Mouse (Mus musculus) embryonic facial prominence, embryonic 12.5 days (tissue): ENCODE results near the gene Engase. TPM values are rescaled to one million over a fixed set of nuclear protein-coding genes. Genes with fewer than 3 reads are reported as not detected.

Experiments used
- ATAC-seq: fragments of 200-750 bp; cut with Nextera tagmentation; 2 replicates; pipeline ENCODE4 v1.8.0; 2017; ENCODE audit not compliant: insufficient number of reproducible peaks, insufficient read depth, low FRiP score, low TSS enrichment
- H3K27ac ChIP-seq: fragments of 300-500 bp; sonication (generic); 2 replicates; pipeline ENCODE4 v1.5.1; 2016; ENCODE audit warnings: mild to moderate bottlenecking
- H3K27me3 ChIP-seq: fragments of 300-500 bp; sonication (generic); 2 replicates; pipeline ENCODE4 v1.6.1; 2016; ENCODE audit warnings: mild to moderate bottlenecking, moderate library complexity
- H3K36me3 ChIP-seq: fragments of 300-500 bp; sonication (generic); 2 replicates; pipeline ENCODE4 v1.6.1; 2016; ENCODE audit warnings: mild to moderate bottlenecking
- H3K4me1 ChIP-seq: fragments of 300-500 bp; sonication (generic); 2 replicates; pipeline ENCODE4 v1.6.1; 2016
- H3K4me2 ChIP-seq: fragments of 300-500 bp; sonication (generic); replicated peaks from 2 replicates; pipeline ENCODE4 v1.6.1; 2016; ENCODE audit warnings: mild to moderate bottlenecking, moderate library complexity
- H3K4me3 ChIP-seq: fragments of 300-500 bp; sonication (generic); 2 replicates; pipeline ENCODE4 v1.5.1; 2016; ENCODE audit warnings: mild to moderate bottlenecking
- H3K9ac ChIP-seq: fragments of 300-500 bp; sonication (generic); 2 replicates; pipeline ENCODE4 v1.6.1; 2016; ENCODE audit warnings: mild to moderate bottlenecking, moderate library complexity
- H3K9me3 ChIP-seq: fragments of 300-500 bp; sonication (generic); 2 replicates; pipeline ENCODE4 v1.6.1; 2016; ENCODE audit warnings: mild to moderate bottlenecking, moderate library complexity
- WGBS: fragments of 180-500 bp; shearing (Covaris S2); methylation state at CpG from one replicate; pipeline ENCODE4 v1.1.7; 2016; 5-methylcytosine and 5-hydroxymethylcytosine counted together
- polyA plus RNA-seq: library from polyadenylated mRNA; unstranded; fragments of >200 nt; fragmentation: Nextera tagmentation; extraction: Ambion mirVana; gene quantifications from 2 replicates; pipeline ENCODE4 v1.2.1, GENCODE M21; 2016

Gene Engase
- polyA plus RNA-seq, 1 experiment from 2014 or later = 7.1 TPM

DNA sequence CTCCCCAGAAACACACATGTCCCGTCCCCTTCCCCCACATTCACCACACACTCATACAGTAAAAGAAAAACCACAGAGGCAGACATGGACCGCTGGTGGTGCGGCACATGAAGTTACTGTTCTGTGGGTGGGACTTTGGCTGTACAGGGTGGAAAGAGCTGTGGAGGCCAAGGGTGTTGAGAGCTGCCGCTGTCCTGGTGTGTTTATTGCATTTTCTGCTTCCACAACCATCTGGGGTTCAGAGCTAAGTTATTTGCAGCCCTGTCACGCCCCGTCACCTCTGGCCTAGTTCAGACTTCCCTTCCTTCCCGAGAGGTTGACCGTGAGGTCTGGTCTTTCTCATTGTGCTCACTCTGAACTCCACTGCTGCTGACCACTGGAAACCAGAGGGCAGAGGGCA lies 17.6 kb upstream of the Engase start:
- no peak for ATAC-seq
- Histone ChIP-seq H3K4me3 (no peak overlapping the region), H3K36me3 (no peaks in the 10 kb centered on the region)

DNA sequence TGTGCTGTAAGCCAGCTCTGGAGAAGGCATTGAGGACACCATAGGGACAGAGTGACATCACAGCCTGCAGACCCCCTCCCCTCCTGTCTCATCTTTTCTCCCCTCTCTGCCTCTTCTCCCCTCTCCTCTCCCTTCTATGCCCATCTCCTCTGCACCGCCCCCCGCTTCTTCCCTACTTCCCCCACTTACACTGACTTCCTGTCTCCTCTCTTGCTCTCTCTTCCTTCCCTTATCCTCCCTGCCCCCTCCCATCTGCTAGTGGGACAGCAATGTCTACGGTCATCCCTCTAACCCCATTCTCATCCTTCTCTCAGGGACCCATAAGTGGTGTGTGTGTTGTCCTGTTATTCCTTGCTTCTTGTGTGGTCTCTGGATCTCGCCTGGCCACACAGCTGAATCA lies 17.1 kb upstream of the Engase start:
- Histone ChIP-seq H3K9me3 (no peaks in the 10 kb centered on the region), H3K4me3 (no peak overlapping the region), H3K36me3 (no peaks in the 10 kb centered on the region), H3K27me3 (no peaks in the 10 kb centered on the region), H3K4me1 (0 out of 2 replicates have a peak, but pooled peaks cover under 1% of the 10 kb centered on the region), H3K27ac (0 out of 2 replicates have a peak overlapping the region, but pooled peaks have one; percentile 30), H3K4me2 (no peak overlapping the region), H3K9ac (no peak overlapping the region)
- no peak for ATAC-seq
- WGBS = 59% methylated on average over 4 of the region's 4 CpGs

More for the DNA sequence above, 17.6 kb upstream of the Engase start:
- no peaks in the 10 kb centered on the region for H3K27me3 ChIP-seq
- 35% methylated on average over 8 of the region's 8 CpGs for WGBS
- H3K4me1 ChIP-seq = no peaks in the 10 kb centered on the region
- no peaks in the 10 kb centered on the region for H3K9me3 ChIP-seq
- 0 out of 2 replicates have a peak overlapping the region, but pooled peaks have one; percentile 30 for H3K27ac ChIP-seq
- H3K9ac ChIP-seq = no peak overlapping the region
- H3K4me2 ChIP-seq = no peak overlapping the region

DNA sequence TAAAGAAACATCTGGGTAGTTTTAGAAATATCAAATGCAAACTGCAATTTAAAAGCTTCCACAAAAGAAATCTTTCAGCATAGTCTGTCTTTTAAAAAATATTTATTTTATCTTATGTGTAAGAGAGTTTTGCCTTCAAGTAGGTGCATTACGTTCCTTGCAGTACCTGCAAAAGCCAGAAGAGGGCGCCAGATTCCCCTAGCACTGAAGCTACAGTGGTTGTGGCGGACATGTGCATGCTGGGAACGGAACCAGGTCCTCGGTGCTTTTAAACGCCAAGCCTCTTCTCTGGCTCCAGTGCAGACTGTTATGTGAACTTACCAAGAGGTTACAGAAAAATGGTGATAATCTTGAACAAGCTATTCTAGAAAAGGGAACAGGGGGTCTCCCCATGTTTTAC lies 16.3 kb upstream of the Engase start:
- H3K4me2 ChIP-seq = no peak overlapping the region
- no peak for ATAC-seq
- 0 out of 2 replicates have a peak, but pooled peaks cover 5% of the 10 kb centered on the region for H3K4me1 ChIP-seq
- H3K9me3 ChIP-seq = no peaks in the 10 kb centered on the region
- H3K27me3 ChIP-seq = no peaks in the 10 kb centered on the region
- H3K36me3 ChIP-seq = no peaks in the 10 kb centered on the region
- H3K9ac ChIP-seq = no peak overlapping the region
- H3K4me3 ChIP-seq = no peak overlapping the region
- 56% methylated on average over 6 of the region's 6 CpGs for WGBS
- H3K27ac ChIP-seq = no peak overlapping the region

GRCm38 (mm10) chr11:118467441-118468035 lies 9.1 kb upstream of the Engase start:
- peaks cover 21% of the 10 kb centered on the region; the same call in 1 of the 2 replicates for H3K4me1 ChIP-seq

GRCm38 (mm10) chr11:118469509-118470160 lies 7.0 kb upstream of the Engase start:
- 77% methylated on average over 10 of the region's 10 CpGs for WGBS
- Histone ChIP-seq H3K4me1 (peaks cover 20% of the 10 kb centered on the region; the same call in 1 of the 2 replicates), H3K9me3 (no peaks in the 10 kb centered on the region), H3K27me3 (no peaks in the 10 kb centered on the region), H3K4me3 (no peak overlapping the region), H3K27ac (no peak overlapping the region), H3K9ac (no peak overlapping the region), H3K4me2 (no peak overlapping the region), H3K36me3 (no peaks in the 10 kb centered on the region)
- no peak for ATAC-seq

More at GRCm38 (mm10) chr11:118467441-118468035, 9.1 kb upstream of the Engase start:
- H3K4me3 ChIP-seq = no peak overlapping the region
- H3K4me2 ChIP-seq = no peak overlapping the region
- H3K9me3 ChIP-seq = no peaks in the 10 kb centered on the region
- no peak overlapping the region for H3K27ac ChIP-seq
- ATAC-seq = no peak
- no peaks in the 10 kb centered on the region for H3K27me3 ChIP-seq
- no peak overlapping the region for H3K9ac ChIP-seq
- 62% methylated on average over 11 of the region's 11 CpGs for WGBS
- H3K36me3 ChIP-seq = no peaks in the 10 kb centered on the region

DNA sequence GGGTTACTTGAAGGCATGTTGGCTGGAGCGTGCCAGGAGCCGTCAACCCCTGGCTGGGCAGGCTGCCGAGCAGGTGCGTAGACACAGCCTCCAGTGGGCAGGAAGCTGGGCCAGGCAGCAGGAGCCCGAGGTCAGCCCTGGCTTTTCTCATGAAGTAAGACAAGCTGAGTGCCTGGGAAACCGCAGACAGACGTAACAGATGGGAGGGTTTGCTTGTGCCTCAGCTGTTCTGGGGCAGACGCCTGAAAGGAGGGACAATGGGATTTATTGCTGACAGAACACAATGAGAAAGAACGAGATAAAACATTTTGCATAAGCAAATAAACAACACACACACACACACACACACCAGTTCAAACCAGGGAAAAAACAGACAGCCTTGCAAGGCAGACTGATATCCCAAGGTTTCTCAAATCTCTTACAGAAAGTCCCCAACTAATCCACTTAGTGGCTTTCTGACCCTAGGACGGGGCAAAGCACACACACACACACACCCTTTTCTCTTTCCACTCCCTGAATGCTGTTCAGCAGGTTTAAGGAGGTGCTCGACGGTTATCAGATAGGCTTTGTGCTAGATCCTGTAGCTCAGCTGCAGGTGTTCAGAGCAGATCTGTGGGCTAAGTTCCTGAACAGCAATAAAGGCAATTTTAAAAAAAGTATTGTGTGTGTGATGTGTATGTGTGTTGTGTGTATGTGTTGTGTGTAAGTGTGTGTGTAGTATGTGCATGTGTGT lies 6.2 kb upstream of the Engase start:
- Histone ChIP-seq H3K4me1 (peaks cover 16% of the 10 kb centered on the region; the same call in 1 of the 2 replicates), H3K36me3 (no peaks in the 10 kb centered on the region), H3K27me3 (no peaks in the 10 kb centered on the region), H3K9me3 (no peaks in the 10 kb centered on the region), H3K9ac (0 out of 2 replicates have a peak overlapping the region, but pooled peaks have one; percentile 2), H3K4me3 (no peak overlapping the region), H3K27ac (peak overlapping the region; percentile 12; the same call in 1 of the 2 replicates), H3K4me2 (no peak overlapping the region)
- 0 out of 2 replicates have a peak, but pooled peaks have one; percentile 15 for ATAC-seq
- 31% methylated on average over 12 of the region's 12 CpGs for WGBS

- Histone ChIP-seq H3K4me1 (peaks cover 16% of the 10 kb centered on the region; the same call in 1 of the 2 replicates), H3K27ac (no peak overlapping the region), H3K9me3 (no peaks in the 10 kb centered on the region), H3K4me3 (no peak overlapping the region), H3K4me2 (no peak overlapping the region), H3K27me3 (no peaks in the 10 kb centered on the region), H3K9ac (no peak overlapping the region), H3K36me3 (no peaks in the 10 kb centered on the region)
- ATAC-seq = no peak
- 59% methylated on average over 13 of the region's 13 CpGs for WGBS
These were observed 5.0 kb upstream of the Engase start for GRCm38 (mm10) chr11:118471676-118472075.

DNA sequence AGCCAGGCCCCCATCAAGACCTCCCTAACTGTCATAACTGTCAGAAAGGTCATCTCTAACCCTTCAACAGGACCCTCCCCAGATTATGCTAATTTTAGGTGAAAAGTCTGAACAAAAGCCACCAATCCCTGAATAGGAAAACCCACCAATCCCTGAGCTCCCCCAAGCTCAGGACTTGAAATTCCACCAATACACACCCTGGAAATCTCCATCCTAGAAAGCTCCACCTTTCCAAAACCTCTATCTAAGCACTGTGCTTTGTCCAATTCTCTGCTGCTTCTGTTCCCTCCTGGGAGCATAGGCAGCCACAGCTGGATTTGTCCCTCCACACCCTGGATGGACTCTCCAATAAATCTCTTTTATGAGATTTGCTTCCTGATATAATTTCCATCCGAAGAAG lies 3.5 kb upstream of the Engase start:
- H3K4me2 ChIP-seq = no peak overlapping the region
- peaks cover 22% of the 10 kb centered on the region; the same call in 1 of the 2 replicates for H3K4me1 ChIP-seq
- no peak overlapping the region for H3K27ac ChIP-seq
- H3K36me3 ChIP-seq = no peaks in the 10 kb centered on the region
- H3K9me3 ChIP-seq = no peaks in the 10 kb centered on the region
- ATAC-seq = no peak
- no peak overlapping the region for H3K9ac ChIP-seq
- H3K4me3 ChIP-seq = no peak overlapping the region
- H3K27me3 ChIP-seq = no peaks in the 10 kb centered on the region
- WGBS = 92% methylated on average over 1 of the region's 1 CpGs

GRCm38 (mm10) chr11:118473842-118474500 lies 2.7 kb upstream of the Engase start:
- H3K4me3 ChIP-seq = no peak overlapping the region
- H3K27ac ChIP-seq = no peak overlapping the region
- WGBS = 82% methylated on average over 6 of the region's 6 CpGs
- no peaks in the 10 kb centered on the region for H3K9me3 ChIP-seq
- no peaks in the 10 kb centered on the region for H3K27me3 ChIP-seq
- no peak overlapping the region for H3K4me2 ChIP-seq
- no peak for ATAC-seq
- H3K9ac ChIP-seq = no peak overlapping the region
- H3K36me3 ChIP-seq = no peaks in the 10 kb centered on the region
- H3K4me1 ChIP-seq = peaks cover 22% of the 10 kb centered on the region; the same call in 1 of the 2 replicates

- Histone ChIP-seq H3K9ac (no peak overlapping the region), H3K27ac (no peak overlapping the region), H3K9me3 (no peaks in the 10 kb centered on the region), H3K36me3 (peaks cover 5% of the 10 kb centered on the region; the same call in 1 of the 2 replicates), H3K4me3 (no peak overlapping the region), H3K4me1 (peaks cover 13% of the 10 kb centered on the region; the same call in 1 of the 2 replicates), H3K4me2 (no peak overlapping the region), H3K27me3 (no peaks in the 10 kb centered on the region)
- 88% methylated on average over 7 of the region's 7 CpGs for WGBS
- no peak for ATAC-seq
These were observed 1.0 kb upstream of the Engase start for GRCm38 (mm10) chr11:118475496-118476083.

DNA sequence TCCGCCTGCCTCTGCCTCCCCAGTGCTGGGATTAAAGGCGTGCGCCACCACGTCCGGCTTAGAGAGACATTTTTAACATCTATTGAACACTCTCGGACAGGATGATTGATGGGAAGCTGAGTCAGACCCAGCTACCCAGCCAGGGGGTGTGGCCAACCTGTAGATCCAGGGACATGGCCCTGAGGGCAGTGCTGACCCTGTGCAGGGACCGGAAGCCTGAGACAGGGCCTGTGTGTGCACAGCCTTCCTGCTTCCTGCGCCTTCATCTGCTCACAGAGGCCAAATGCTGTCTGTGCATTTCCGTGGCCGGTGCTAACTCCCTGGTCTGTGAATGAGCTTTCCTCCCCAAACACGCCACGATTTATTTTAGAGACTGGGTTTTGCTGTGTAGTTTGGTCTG lies 3.1 kb downstream of the Engase start:
- H3K36me3 ChIP-seq = peaks cover 20% of the 10 kb centered on the region
- ATAC-seq = no peak
- no peaks in the 10 kb centered on the region for H3K9me3 ChIP-seq
- no peak overlapping the region for H3K9ac ChIP-seq
- no peak overlapping the region for H3K4me2 ChIP-seq
- H3K27ac ChIP-seq = no peak overlapping the region
- WGBS = 74% methylated on average over 12 of the region's 12 CpGs
- no peak overlapping the region for H3K4me3 ChIP-seq
- H3K4me1 ChIP-seq = peaks cover 10% of the 10 kb centered on the region; the same call in 1 of the 2 replicates
- no peaks in the 10 kb centered on the region for H3K27me3 ChIP-seq
